Mouse (Mus musculus): ENCODE results near the gene Card14.

DNA sequence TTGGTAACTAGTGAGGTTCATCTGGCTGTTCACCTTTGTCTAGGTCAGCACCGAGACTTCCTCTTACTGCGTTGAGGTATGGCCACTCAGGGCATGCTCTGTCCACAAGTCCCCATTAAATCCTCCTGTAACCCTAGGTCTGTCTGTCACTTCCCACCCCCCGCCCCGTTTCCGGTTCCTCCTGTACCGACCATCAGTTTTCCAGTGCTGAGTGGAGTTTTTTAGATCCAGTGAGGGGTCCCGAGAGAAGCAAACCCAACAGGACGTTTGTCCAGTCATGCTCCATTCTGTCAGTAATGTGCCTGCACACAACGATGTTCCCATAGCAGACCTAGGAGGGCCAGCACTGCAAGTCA lies 49.4 kb upstream of the Card14 start:
- TF ChIP-seq CTCF (conservative IDR thresholded peaks at IDR 0.05; ENCODE audit: low read length): no peak
- TF ChIP-seq POU5F1 (IDR thresholded peaks at IDR 0.05; ENCODE audit: borderline replicate concordance, low read length): no peak
- TF ChIP-seq NANOG (IDR thresholded peaks at IDR 0.05; ENCODE audit: borderline replicate concordance, low read length): no peak
